Mouse (Mus musculus) Patski (cell line): Measurements from ENCODE around the gene Dazap1. TPM values are rescaled to one million over a fixed set of nuclear protein-coding genes. Genes with fewer than 3 reads are reported as not detected.
A peak's percentile ranks its signal among the peaks of the same experiment; 100 is the strongest.

ENCODE experiments used
- ATAC-seq: fragments of 100-300 bp; one replicate; pipeline ENCODE4 v1.8.0; 2021
- CTCF ChIA-PET: fragments of 350-600 bp; sonication (Branson Sonifier 250); formaldehyde crosslinking; loops from one replicate; lab custom pipeline; 2022; ENCODE audit warnings: inconsistent platforms; lab: Charles Lee
- POLR2A ChIA-PET: fragments of 350-600 bp; sonication (Branson Sonifier 250); formaldehyde crosslinking; loops from one replicate; lab custom pipeline; 2022; ENCODE audit warnings: antibody characterized with exemption, inconsistent platforms; lab: Charles Lee
- DNase-seq: peaks from one replicate; pipeline ENCODE4 v3.0.0-alpha.2; 2011; ENCODE audit warnings: low read depth, low spot score
- H3K27me3 ChIP-seq: fragments of 371-371 bp; one replicate; pipeline ENCODE4 v1.5.1; 2021
- CTCF ChIP-seq: fragments of 100-300 bp; IDR thresholded peaks from one replicate; pipeline ENCODE4 v1.5.1; 2021
- in situ Hi-C: fragments of 300-500 bp; cut with MboI; formaldehyde crosslinking; loops from 3 replicates; pipeline ENCODE4 v1.11.1; 2018; ENCODE audit warnings: low pct_unique_long_range_greater_than_20kb, mixed read lengths
- polyA plus RNA-seq: library from polyadenylated mRNA; unstranded; gene quantifications from one replicate; pipeline ENCODE4 v1.2.3, GENCODE M21; 2021

Dazap1 gene
- polyA plus RNA-seq, 1 experiment from 2014 or later = 157 TPM

DNA sequence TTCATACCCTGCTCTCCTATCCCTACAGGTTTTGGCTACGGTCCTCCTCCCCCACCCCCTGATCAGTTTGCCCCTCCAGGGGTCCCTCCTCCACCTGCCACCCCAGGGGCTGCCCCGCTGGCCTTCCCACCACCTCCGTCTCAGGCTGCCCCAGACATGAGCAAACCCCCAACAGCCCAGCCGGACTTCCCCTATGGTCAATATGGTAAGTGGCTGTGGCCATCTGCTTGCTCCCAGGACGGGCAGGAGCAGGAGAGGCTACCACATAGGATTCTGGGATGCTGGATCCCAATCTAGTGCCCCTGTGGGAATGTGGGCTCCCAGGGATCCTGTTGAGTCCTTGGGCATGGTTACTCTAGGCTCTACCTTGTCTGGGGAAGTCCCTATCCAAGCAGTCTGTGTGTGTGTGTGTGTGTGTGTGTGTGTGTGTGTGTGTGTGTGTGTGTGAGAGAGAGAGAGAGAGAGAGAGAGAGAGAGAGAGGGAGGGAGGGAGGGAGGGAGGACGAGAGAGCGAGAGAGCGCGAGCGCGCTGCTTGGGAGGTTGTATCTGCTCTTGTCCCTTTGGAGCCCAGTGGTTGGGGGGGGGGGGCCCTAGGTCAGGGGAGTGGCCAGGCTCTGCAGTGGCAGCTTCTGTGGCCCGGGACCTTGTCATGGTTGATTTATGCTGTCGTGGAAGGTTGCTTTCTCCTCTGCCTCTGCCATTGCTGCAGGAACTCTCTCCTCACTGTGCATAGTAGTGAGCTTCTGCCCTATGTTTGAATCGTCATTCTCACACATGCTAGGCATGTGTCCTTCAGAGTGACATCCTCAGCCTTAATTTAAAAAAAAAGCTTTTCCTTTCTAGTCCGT is 24.2 kb downstream of the Dazap1 start:
- POLR2A ChIA-PET = no interaction called here
- in situ Hi-C loops = no loop called here
- CTCF ChIA-PET = no interaction called here
- TF ChIP-seq CTCF = no peak
- ATAC-seq (no peak), DNase-seq (no peak)
- H3K27me3 ChIP-seq = no peaks in the 10 kb centered on the region

DNA sequence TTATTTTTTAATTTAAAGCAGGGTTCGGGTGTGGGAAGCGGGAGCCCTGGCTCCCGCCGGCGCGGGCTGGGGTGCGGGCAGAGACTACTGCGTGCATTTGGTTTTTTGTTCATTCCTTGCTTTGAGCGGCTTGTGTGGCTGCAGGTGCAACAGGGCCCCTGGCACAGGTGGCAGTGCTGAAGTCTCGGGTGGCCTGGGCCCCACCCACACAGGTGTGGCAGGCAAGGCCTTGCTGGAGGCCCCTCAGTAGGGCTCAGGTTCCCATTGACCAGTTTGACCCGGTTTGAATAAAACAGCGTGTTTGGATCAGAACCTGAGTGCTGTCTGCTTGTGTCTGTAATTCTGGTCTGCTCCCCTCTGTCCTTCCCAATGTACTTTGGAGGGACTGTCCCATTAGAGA is 26.8 kb downstream of the Dazap1 start:
- ATAC-seq = no peak
- no peaks in the 10 kb centered on the region for H3K27me3 ChIP-seq

DNA sequence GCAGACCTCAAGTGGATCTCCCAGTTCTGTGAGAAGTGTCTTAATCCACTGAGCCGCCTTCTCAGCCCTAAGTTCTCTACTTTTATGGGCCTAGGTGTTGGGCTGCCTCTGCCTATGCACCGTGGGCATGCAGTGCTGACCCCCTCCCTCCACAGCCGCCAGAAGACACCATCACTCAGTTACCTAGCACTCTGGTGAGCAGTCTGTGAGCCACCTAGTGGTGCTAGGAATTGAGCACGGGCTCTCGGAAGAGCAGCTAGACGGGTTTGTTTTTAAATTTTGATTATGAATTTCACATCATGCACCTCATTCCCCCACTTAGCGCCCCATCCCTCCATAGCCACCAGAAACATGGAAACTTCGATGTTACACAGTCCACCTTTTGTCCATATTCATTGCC is 27.4 kb downstream of the Dazap1 start:
- H3K27me3 ChIP-seq = no peaks in the 10 kb centered on the region
- ChIA-PET CTCF (no interaction called here), POLR2A (no interaction called here)
- ATAC-seq = no peak
- no peak for DNase-seq
- no peak for TF ChIP-seq CTCF
- in situ Hi-C loops = no loop called here

More for the DNA sequence above, 26.8 kb downstream of the Dazap1 start:
- DNase-seq = no peak
- CTCF ChIA-PET = no interaction called here
- in situ Hi-C loops = no loop called here
- TF ChIP-seq CTCF = no peak
- POLR2A ChIA-PET = no interaction called here

DNA sequence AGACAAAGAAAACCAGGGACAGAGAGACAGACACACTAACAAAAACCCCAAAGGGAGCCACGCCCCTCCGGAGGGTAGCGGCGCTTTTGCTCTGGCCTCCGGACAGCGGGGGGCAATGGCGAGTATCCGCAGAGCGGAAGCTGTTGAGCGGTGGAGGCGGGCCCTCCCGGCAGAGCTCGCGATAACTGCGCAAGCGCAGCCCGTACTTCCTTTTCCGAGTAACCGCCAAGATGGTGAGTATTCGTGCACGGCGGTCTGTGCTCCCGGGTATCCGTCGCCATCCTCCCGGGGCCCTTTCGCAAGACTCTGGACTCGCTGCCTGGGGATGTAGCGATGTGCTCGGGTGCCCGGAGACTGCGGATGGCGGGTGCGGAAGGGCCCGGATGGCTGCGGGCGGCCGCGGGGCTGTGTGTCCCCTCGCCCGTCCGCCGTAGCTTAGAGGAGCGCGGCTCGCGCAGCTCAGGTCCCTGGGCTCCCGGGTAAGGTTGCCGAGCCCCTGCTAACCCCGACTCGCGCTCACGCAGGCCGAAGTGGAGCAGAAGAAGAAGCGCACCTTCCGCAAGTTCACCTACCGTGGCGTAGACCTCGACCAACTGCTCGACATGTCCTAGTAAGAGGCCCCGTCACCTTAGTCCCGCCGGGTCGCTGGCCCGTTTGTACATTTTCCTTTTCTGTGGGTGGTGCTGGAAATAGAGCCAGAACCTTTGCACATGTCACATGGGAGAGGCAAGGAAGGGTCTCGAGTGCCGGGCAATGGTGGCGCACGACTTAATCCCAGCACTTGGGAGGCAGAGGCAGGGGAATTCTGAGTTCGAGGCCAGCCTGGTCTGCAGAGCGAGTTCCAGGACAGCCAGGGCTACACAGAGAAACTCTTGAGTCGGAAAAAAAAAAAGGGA is 31.2 kb downstream of the Dazap1 start, which contains the start of gene Rps15:
Gene Rps15 (plus strand): TSS at position 203 of the 896 bp plus-strand sequence.
- peak; percentile 59 for DNase-seq
- POLR2A ChIA-PET = interaction anchor here (1.0 to 1.2 kb wide), 2 partner anchors 30 to 32 kb away, joined by 3 read pairs; no protein-coding TSS in a partner anchor
- in situ Hi-C loops = no loop called here
- CTCF ChIA-PET = interaction anchor here (0.9 to 1.4 kb wide), 2 partner anchors 13 to 15 kb away, joined by 3 to 4 read pairs; no protein-coding TSS in a partner anchor
- no peak for TF ChIP-seq CTCF
- H3K27me3 ChIP-seq = no peaks in the 10 kb centered on the region
- peak; percentile 74 for ATAC-seq

DNA sequence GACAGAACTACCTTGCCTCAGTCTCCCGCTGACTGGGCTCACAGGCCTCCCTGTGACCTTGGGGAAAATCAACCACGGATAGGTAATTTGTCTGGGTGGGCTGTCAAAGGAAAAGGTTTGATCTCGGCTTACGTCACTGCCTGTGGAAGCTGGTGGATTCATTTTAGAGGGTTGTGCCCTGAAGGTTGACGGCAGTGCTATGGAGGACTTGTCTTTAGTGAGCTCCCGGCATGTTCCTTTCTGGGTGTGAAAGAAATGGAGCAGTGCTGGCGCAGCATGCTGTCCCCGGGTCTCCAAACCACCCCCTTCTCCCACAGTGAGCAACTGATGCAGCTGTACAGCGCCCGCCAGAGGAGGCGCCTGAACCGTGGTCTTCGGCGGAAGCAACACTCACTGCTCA is 32.0 kb downstream of the Dazap1 start:
- POLR2A ChIA-PET = interaction anchor here (1.2 kb wide), 1 partner anchor 31 kb away, joined by 3 read pairs; no protein-coding TSS in a partner anchor
- in situ Hi-C loops = no loop called here
- CTCF ChIA-PET = no interaction called here
- no peak for TF ChIP-seq CTCF
- ATAC-seq = no peak
- DNase-seq = no peak
- H3K27me3 ChIP-seq = no peaks in the 10 kb centered on the region

DNA sequence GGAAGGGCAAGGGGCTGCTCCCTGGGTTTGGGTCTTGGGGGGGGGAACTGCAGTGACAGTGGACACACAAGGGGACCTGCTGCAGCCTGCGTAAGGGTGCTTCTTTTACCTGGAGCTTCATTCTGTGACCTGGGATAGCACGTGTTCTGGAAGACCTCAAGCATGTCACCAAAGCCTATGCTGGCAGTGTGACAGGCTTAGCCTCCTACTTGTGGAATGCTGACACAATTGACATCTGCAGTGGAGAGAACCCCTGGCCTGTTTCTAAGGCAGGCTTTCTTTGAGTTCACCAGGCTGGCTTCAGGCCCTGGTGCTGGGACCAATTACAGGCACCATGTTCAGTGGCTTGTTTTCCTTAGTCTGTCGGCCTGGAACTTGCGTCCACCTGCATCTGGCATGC is 33.0 kb downstream of the Dazap1 start:
- TF ChIP-seq CTCF = no peak
- DNase-seq (no peak), ATAC-seq (no peak)
- in situ Hi-C loops = no loop called here
- ChIA-PET POLR2A (no interaction called here), CTCF (no interaction called here)
- H3K27me3 ChIP-seq = no peaks in the 10 kb centered on the region

DNA sequence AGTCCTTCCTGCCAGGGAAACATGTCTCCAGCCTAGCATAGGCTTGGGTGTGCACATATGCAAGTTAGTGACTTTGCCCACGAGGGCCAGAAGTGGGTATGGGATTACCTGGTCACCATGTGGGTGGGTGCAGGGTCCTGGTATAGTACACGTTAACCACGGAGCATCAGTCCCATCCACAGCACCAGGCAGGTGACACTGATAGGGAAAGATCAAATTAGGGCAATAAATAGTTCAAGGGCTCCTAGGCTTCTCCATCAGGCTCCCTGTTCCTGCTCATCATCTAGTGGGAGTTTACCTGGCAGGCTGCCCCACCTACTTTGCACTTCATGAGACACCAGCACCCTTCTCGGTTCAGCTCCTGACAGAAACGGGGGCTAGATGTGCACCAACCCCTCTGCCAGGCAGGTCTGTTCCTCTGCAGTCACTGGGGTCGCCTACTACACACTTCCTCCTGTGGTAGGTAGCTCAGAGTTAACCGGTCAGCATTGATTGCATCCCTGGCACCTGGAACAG is 33.6 kb downstream of the Dazap1 start:
- POLR2A ChIA-PET = no interaction called here
- no peak for ATAC-seq
- CTCF ChIA-PET = no interaction called here

DNA sequence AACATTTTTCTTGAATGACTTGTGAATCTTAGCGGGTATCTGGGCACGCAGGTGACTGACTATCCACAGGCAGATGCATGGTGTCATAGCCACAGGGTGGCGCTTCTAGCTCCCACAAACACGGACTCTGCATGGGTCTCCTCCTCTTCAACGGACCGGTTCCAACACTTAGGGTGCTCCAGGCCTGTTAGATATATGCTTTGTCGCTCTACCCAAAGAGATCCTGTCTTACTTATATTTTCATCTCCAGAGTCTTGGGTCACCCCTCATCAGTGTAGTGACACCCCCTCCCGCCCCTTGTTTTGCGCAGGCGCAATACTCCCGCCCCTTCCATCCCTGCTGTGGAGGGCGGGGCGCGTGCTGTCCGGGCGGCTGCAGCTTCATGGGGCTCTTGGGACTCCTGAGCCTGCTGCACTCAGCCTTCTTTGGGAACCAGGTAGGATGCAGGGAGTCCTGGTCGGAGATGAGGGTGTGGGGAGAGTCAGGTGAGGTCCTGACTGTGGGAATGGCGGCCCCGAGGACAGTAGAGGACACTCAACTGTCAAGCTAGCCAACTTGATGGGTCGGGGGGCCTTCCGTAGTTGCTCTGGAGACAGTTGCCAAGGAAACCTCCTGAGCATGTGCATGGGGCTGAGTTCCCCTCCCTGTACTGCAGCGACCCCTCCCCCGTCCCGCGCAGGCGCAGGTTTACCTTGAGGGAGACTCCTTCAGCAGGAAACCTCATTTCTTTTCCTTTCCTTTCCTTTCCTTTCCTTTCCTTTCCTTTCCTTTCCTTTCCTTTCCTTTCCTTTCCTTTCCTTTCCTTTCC is 34.5 kb downstream of the Dazap1 start, which contains the start of gene Apc2:
Gene Apc2 (plus strand): TSS at position 360 of the 808 bp plus-strand sequence.
- in situ Hi-C loops = no loop called here
- CTCF ChIA-PET = no interaction called here

More for the DNA sequence above, 33.6 kb downstream of the Dazap1 start:
- in situ Hi-C loops = no loop called here
- no peak for TF ChIP-seq CTCF
- DNase-seq = no peak
- no peaks in the 10 kb centered on the region for H3K27me3 ChIP-seq

DNA sequence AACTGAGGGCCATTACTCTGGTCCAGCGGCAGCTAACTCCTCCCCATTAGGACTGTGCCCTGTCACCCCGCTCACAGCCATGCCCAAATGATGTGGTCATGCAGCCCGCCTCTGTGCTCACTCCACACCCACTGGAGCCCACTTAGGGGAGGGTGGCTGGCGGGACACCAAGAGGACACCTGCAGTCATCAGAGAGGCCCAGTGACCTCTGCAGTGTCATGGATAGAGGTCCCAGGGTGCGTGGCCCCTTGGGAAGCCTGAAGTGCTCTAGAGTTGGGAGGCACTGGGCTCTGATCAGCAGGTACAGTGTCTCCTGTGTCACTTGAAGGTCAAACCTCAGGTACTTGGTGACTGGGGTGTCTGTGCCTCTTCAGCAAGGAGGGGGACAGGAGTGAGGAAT is 35.5 kb downstream of the Dazap1 start:
- no peaks in the 10 kb centered on the region for H3K27me3 ChIP-seq
- POLR2A ChIA-PET = no interaction called here
- in situ Hi-C loops = no loop called here
- DNase-seq (no peak), ATAC-seq (no peak)
- CTCF ChIA-PET = interaction anchor here (1.0 kb wide), 1 partner anchor 44 kb away, joined by 3 read pairs; no protein-coding TSS in a partner anchor
- no peak for TF ChIP-seq CTCF

More for the DNA sequence above, 34.5 kb downstream of the Dazap1 start, which contains the start of gene Apc2:
- H3K27me3 ChIP-seq = no peaks in the 10 kb centered on the region
- POLR2A ChIA-PET = no interaction called here
- no peak for DNase-seq
- TF ChIP-seq CTCF = no peak
- no peak for ATAC-seq
